Mouse (Mus musculus) brain, embryonic 14.5 days (tissue): ENCODE results near the gene Erc1.

ENCODE experiments used
- CTCF ChIP-seq: fragments of 200-500 bp; IDR thresholded peaks from 2 replicates; pipeline ENCODE4 v1.5.1; 2012; ENCODE audit warnings: inconsistent platforms, mild to moderate bottlenecking, moderate library complexity, borderline replicate concordance; ENCODE audit not compliant: insufficient read depth, insufficient read length; ENCODE audit errors: extremely low read depth
- POLR2A ChIP-seq: fragments of 200-500 bp; IDR thresholded peaks from 2 replicates; pipeline ENCODE4 v1.6.1; 2012; ENCODE audit warnings: mild to moderate bottlenecking, inconsistent platforms, borderline replicate concordance; ENCODE audit not compliant: poor library complexity, insufficient read depth, insufficient read length, severe bottlenecking; ENCODE audit errors: extremely low read depth

- no peak for TF ChIP-seq CTCF
- TF ChIP-seq POLR2A = no peak
These were observed 44.7 kb downstream of the Erc1 start for GRCm38 (mm10) chr6:119803239-119803638.
